24 mouse cellular contexts compared by ENCODE assay signal in the genomic region with DNA sequence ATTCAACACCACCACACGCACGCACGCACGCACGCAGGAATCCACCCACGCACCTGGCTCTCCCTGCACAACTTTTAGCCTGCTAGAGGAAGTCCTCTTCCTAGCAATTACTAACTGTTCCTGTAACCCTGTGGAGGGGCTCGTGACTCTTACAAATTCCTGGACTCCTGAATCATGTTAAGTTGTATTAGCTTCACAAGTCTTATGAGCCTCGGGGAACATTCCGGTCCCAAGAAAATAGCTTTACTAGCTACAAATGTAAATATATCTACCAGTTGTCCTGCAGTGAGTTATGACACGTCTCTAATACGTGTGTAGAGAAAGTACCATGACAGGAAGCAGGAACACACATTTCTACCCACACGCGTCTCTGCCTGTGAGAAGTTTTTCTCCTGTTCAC. TPM values are rescaled to one million over a fixed set of nuclear protein-coding genes. Genes with fewer than 3 reads are reported as not detected.
"Had no signal": no experiment of that assay in that cellular context is flagged by ENCODE, and none has a peak within 500 bp of the region (broad histone marks: within the 10 kb centered on the region; RNA-seq: fewer than 3 reads in every experiment).

No protein-coding gene starts in this region.

- H3K36me3 ChIP-seq: limb, embryonic 10.5 days; limb, embryonic 13.5 days; liver, embryonic 12.5 days; liver, embryonic 15.5 days; lung, embryonic 15.5 days; midbrain, embryonic 10.5 days; midbrain, embryonic 13.5 days; neural tube, embryonic 12.5 days; stomach, embryonic 15.5 days had no signal

- H3K9me3 ChIP-seq: limb, embryonic 10.5 days; liver, embryonic 12.5 days; liver, embryonic 15.5 days; lung, embryonic 15.5 days; midbrain, embryonic 13.5 days; neural tube, embryonic 12.5 days; stomach, embryonic 15.5 days had no signal

- H3K4me1 ChIP-seq: limb, embryonic 10.5 days; limb, embryonic 13.5 days; liver, embryonic 12.5 days; liver, embryonic 15.5 days; lung, embryonic 15.5 days; megakaryocyte, embryonic 14.5 days; midbrain, embryonic 13.5 days; neural tube, embryonic 12.5 days; stomach, embryonic 15.5 days had no signal

- H3K4me3 ChIP-seq: limb, embryonic 10.5 days; limb, embryonic 13.5 days; liver, embryonic 12.5 days; liver, embryonic 15.5 days; lung, embryonic 15.5 days; megakaryocyte, embryonic 14.5 days; midbrain, embryonic 10.5 days; midbrain, embryonic 13.5 days; neural tube, embryonic 12.5 days; stomach, embryonic 15.5 days had no signal

- H3K27me3 ChIP-seq: limb, embryonic 13.5 days; liver, embryonic 12.5 days; liver, embryonic 15.5 days; lung, embryonic 15.5 days; megakaryocyte, embryonic 14.5 days; midbrain, embryonic 13.5 days; neural tube, embryonic 12.5 days; stomach, embryonic 15.5 days had no signal

- H3K4me2 ChIP-seq: limb, embryonic 13.5 days; liver, embryonic 12.5 days; liver, embryonic 15.5 days; lung, embryonic 15.5 days; midbrain, embryonic 13.5 days; neural tube, embryonic 12.5 days; stomach, embryonic 15.5 days had no signal

- ATAC-seq: liver, embryonic 12.5 days; midbrain, embryonic 13.5 days; midbrain, embryonic 16.5 days had no signal

- H3K27ac ChIP-seq: limb, embryonic 10.5 days; limb, embryonic 13.5 days; liver, embryonic 12.5 days; liver, embryonic 15.5 days; lung, embryonic 15.5 days; macrophage; midbrain, embryonic 10.5 days; midbrain, embryonic 13.5 days; neural tube, embryonic 12.5 days; stomach, embryonic 15.5 days had no signal

- H3K9ac ChIP-seq: limb, embryonic 13.5 days; liver, embryonic 12.5 days; liver, embryonic 15.5 days; lung, embryonic 15.5 days; midbrain, embryonic 13.5 days; neural tube, embryonic 12.5 days; stomach, embryonic 15.5 days had no signal

- DNase-seq: kidney, adult 2 months; kidney, postnatal 14 days; kidney, postnatal 4 days; liver; lung, postnatal 14 days; retina, postnatal 1 day; right cerebral cortex, postnatal 25 days; spleen, adult 18-20 months; thymus, adult 18-20 months; thymus, postnatal 14 days; thymus, postnatal 4 days had no signal

RNA-seq across cellular contexts. Expression of a gene that starts 43.1 kb away (rescaled TPM):
- total RNA-seq: layer of hippocampus, adult 18-20 months had no signal
- polyA plus RNA-seq: limb, embryonic 10.5 days; midbrain, embryonic 10.5 days; midbrain, embryonic 16.5 days had no signal
